Mouse (Mus musculus): Measurements from ENCODE around the gene Ttll11.

The Ttll11 gene

DNA sequence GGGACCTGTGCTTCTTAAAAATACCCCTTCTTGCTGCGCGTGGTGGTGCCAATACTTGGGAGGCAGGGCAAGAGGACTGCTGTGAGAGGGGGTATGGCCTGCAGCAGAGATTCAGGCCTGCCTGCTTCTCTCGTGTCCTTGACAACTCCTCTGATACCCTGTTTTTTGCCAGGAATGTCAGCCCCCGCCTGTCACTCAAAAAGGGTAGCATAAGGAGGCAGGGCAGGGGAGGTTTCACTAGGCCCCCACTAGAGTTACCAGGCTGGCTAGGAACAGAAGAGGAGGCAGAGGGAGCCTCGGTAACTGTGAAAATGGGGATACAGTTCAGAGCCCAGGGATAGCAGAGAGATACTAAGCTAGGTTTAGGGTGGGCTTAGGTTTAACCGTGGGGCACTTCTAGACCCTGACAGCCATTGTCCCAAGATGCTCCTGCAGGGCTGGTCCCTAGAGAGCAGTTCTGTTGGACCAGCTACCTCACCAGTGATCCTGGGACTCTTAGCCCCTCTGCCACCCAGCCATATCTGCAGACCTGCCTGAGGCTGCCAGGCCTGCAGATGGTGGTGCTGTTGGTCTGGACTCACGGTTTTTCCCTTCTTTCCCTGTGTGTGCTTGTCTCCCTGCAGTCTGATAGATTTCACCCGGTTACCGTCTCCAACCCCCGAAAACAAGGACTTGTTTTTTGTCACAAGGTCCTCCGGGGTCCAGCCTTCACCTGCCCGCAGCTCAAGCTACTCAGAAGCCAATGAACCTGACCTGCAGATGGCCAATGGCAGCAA, 260.3 kb downstream of the Ttll11 start:
- no peak for DNase-seq

DNA sequence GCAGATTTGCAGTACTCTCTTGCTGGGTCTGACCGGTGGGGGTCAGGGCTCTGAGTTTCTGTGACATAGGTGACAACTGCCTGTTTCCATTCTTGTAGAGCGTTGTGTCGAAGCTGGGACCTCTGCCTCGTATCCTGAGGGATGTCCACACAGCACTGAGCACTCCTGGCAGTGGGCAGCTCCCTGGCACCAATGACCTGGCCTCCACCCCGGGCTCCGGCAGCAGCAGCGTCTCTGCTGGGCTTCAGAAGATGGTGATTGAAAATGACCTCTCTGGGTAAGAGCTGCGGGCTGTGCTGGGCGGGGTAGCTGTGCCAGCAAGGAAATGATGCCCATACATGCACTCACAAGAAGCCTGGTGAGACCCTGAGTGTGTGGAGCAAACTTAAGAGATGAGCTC, 261.1 kb downstream of the Ttll11 start:
- DNase-seq = no peak

- DNase-seq = no peak
These were observed 261.7 kb downstream of the Ttll11 start for GRCm38 (mm10) chr2:35718003-35718500.

DNA sequence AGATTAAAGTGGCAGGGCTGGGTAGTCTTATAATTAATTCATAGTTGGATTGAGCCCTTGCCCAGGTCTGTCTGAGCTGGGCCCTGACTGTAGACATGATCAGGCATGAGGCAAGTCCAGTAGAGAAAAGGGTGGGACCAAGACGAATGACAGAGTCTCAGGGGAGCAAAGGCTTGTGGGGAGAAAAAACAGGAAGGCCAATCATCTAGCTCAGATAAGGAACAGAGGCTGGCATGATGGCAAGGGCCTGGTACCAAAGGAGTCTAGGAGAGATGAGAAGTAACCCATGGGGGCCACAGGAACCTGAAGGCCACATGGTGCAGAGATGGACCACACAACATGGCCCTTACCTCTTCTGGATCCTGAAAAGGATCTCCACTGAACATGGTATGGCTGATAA, 263.5 kb downstream of the Ttll11 start:
- no peak for DNase-seq

- no peak for DNase-seq
These were observed 264.2 kb downstream of the Ttll11 start for GRCm38 (mm10) chr2:35715485-35715884.

GRCm38 (mm10) chr2:35714742-35715167, 265.0 kb downstream of the Ttll11 start:
- DNase-seq = no peak

- no peak for DNase-seq
These were observed 266.3 kb downstream of the Ttll11 start for GRCm38 (mm10) chr2:35713460-35713859.

GRCm38 (mm10) chr2:35712611-35713010, 267.1 kb downstream of the Ttll11 start:
- DNase-seq = no peak

- DNase-seq = no peak
These were observed 276.5 kb downstream of the Ttll11 start for GRCm38 (mm10) chr2:35703241-35703640.

GRCm38 (mm10) chr2:35702608-35703007, 277.1 kb downstream of the Ttll11 start:
- DNase-seq = no peak

GRCm38 (mm10) chr2:35702001-35702400, 277.7 kb downstream of the Ttll11 start:
- no peak for DNase-seq

Data from thymus, postnatal 4 days (tissue).